Mouse (Mus musculus): ENCODE data around the gene Ugt1a1. TPM values are rescaled to one million over a fixed set of nuclear protein-coding genes. Genes with fewer than 3 reads are reported as not detected.

Gene Ugt1a1
- polyA plus RNA-seq, 1 experiment from 2014 or later: 2.4 TPM

GRCm38 (mm10) chr1:88240579-88240978 is 28.8 kb downstream of the Ugt1a1 start:
- WGBS: 74% methylated on average over 4 of the region's 4 CpGs
- no peak for ATAC-seq (ENCODE audit: low FRiP score, low TSS enrichment)
- H3K9me3 ChIP-seq (ENCODE audit: low read length): peaks cover 90% of the 10 kb centered on the region

GRCm38 (mm10) chr1:88243861-88244260 is 32.1 kb downstream of the Ugt1a1 start:
- H3K27ac ChIP-seq (ENCODE audit: low read length): no peak overlapping the region
- no peak overlapping the region for H3K9ac ChIP-seq (replicated peaks; ENCODE audit: low read length)
- WGBS: 65% methylated on average over 5 of the region's 5 CpGs
- peaks cover 93% of the 10 kb centered on the region for H3K9me3 ChIP-seq (ENCODE audit: low read length)
- H3K4me1 ChIP-seq (ENCODE audit: insufficient read depth, low read length): no peaks in the 10 kb centered on the region
- H3K4me3 ChIP-seq (ENCODE audit: low read length): no peak overlapping the region
- H3K4me2 ChIP-seq (replicated peaks; ENCODE audit: low read depth, low read length): no peak overlapping the region
- H3K27me3 ChIP-seq (ENCODE audit: insufficient read depth, low read length): no peaks in the 10 kb centered on the region
- H3K36me3 ChIP-seq (ENCODE audit: insufficient read depth, low read length): no peaks in the 10 kb centered on the region
- no peak for ATAC-seq (ENCODE audit: low FRiP score, low TSS enrichment)

More at GRCm38 (mm10) chr1:88240579-88240978, 28.8 kb downstream of the Ugt1a1 start:
- Histone ChIP-seq H3K27ac (ENCODE audit: low read length) (no peak overlapping the region), H3K27me3 (ENCODE audit: insufficient read depth, low read length) (no peaks in the 10 kb centered on the region), H3K4me3 (ENCODE audit: low read length) (no peak overlapping the region), H3K4me1 (ENCODE audit: insufficient read depth, low read length) (no peaks in the 10 kb centered on the region), H3K4me2 (replicated peaks; ENCODE audit: low read depth, low read length) (no peak overlapping the region), H3K9ac (replicated peaks; ENCODE audit: low read length) (no peak overlapping the region), H3K36me3 (ENCODE audit: insufficient read depth, low read length) (no peaks in the 10 kb centered on the region)

DNA sequence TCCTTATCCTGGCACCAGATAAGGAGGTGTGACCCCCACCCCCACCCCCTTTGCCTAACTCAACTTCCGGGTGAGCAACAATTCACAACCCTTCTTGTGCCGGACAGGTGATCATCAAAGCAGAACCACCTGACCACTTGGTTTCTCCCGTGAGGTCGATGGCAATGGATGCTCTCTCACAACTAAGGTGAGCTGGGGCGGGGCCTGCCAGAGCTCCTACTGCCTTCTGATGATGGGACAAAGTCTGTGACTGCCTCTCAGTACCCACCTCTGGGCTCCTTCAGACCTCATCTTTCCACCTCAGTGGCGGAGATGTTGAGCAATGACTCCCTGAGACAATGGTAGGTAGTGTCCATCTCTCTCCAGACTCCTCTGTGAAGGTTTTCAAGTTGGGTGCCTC is 34.1 kb downstream of the Ugt1a1 start:
- H3K27ac ChIP-seq (ENCODE audit: low read length): no peak overlapping the region
- no peak overlapping the region for H3K4me2 ChIP-seq (replicated peaks; ENCODE audit: low read depth, low read length)
- H3K9ac ChIP-seq (replicated peaks; ENCODE audit: low read length): no peak overlapping the region
- H3K27me3 ChIP-seq (ENCODE audit: insufficient read depth, low read length): no peaks in the 10 kb centered on the region
- H3K4me1 ChIP-seq (ENCODE audit: insufficient read depth, low read length): no peaks in the 10 kb centered on the region
- H3K4me3 ChIP-seq (ENCODE audit: low read length): no peak overlapping the region
- 80% methylated on average over 6 of the region's 6 CpGs for WGBS
- no peaks in the 10 kb centered on the region for H3K36me3 ChIP-seq (ENCODE audit: insufficient read depth, low read length)
- peaks cover 93% of the 10 kb centered on the region for H3K9me3 ChIP-seq (ENCODE audit: low read length)
- no peak for ATAC-seq (ENCODE audit: low FRiP score, low TSS enrichment)

DNA sequence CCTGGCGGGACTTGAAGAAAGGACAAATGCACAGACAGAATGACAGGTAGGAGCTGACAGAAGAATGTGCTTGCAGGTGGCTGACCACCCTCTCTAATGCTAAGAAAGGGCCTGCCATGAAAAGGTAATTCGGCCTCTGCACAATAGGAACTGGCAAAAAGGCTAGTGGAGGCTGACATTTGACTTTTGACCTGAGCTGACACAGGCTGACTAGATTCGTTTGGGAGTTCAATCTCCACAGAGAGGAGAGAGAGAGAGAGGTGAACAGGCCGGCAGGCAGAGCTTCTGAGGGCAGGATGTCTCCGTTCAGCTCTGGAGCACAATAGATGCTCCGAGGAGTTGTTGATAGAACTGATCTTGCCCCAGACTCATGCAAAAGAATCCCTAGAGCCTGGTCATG is 34.6 kb downstream of the Ugt1a1 start:
- no peak overlapping the region for H3K4me2 ChIP-seq (replicated peaks; ENCODE audit: low read depth, low read length)
- no peaks in the 10 kb centered on the region for H3K36me3 ChIP-seq (ENCODE audit: insufficient read depth, low read length)
- no peaks in the 10 kb centered on the region for H3K4me1 ChIP-seq (ENCODE audit: insufficient read depth, low read length)
- H3K9ac ChIP-seq (replicated peaks; ENCODE audit: low read length): no peak overlapping the region
- no peak for ATAC-seq (ENCODE audit: low FRiP score, low TSS enrichment)
- H3K27ac ChIP-seq (ENCODE audit: low read length): no peak overlapping the region
- no peaks in the 10 kb centered on the region for H3K27me3 ChIP-seq (ENCODE audit: insufficient read depth, low read length)
- 49% methylated on average over 6 of the region's 6 CpGs for WGBS
- peaks cover 91% of the 10 kb centered on the region for H3K9me3 ChIP-seq (ENCODE audit: low read length)
- no peak overlapping the region for H3K4me3 ChIP-seq (ENCODE audit: low read length)

- Histone ChIP-seq H3K4me3 (ENCODE audit: low read length) (no peak overlapping the region), H3K9me3 (ENCODE audit: low read length) (peaks cover 91% of the 10 kb centered on the region), H3K4me2 (replicated peaks; ENCODE audit: low read depth, low read length) (no peak overlapping the region), H3K9ac (replicated peaks; ENCODE audit: low read length) (no peak overlapping the region), H3K36me3 (ENCODE audit: insufficient read depth, low read length) (no peaks in the 10 kb centered on the region), H3K27me3 (ENCODE audit: insufficient read depth, low read length) (no peaks in the 10 kb centered on the region), H3K27ac (ENCODE audit: low read length) (no peak overlapping the region), H3K4me1 (ENCODE audit: insufficient read depth, low read length) (no peaks in the 10 kb centered on the region)
- ATAC-seq (ENCODE audit: low FRiP score, low TSS enrichment): no peak
- 57% methylated on average over 2 of the region's 2 CpGs for WGBS
These were observed 35.9 kb downstream of the Ugt1a1 start for GRCm38 (mm10) chr1:88247660-88248059.

DNA sequence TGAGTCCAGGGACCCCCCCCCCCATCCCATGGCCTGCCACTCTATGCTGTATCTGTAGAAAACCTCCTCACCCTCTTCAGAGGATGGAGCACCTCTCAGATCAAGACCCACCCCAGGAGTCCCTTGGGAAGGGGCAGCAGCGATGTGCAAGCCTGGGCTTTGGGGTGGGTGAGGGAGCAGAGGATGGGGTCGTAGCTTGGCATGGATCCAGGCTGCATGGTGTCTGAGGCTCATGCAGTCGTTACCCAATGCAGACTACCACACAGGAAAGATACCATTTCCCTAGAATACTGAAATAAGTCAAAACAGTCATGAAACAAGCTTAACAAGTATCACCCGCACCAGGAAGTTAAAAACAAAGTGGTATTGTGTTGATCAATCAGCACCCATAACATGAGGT is 36.9 kb downstream of the Ugt1a1 start:
- H3K9me3 ChIP-seq (ENCODE audit: low read length): peaks cover 93% of the 10 kb centered on the region
- no peaks in the 10 kb centered on the region for H3K36me3 ChIP-seq (ENCODE audit: insufficient read depth, low read length)
- no peak overlapping the region for H3K4me2 ChIP-seq (replicated peaks; ENCODE audit: low read depth, low read length)
- H3K4me3 ChIP-seq (ENCODE audit: low read length): no peak overlapping the region
- no peaks in the 10 kb centered on the region for H3K4me1 ChIP-seq (ENCODE audit: insufficient read depth, low read length)
- 69% methylated on average over 4 of the region's 4 CpGs for WGBS
- H3K27me3 ChIP-seq (ENCODE audit: insufficient read depth, low read length): no peaks in the 10 kb centered on the region
- no peak for ATAC-seq (ENCODE audit: low FRiP score, low TSS enrichment)
- no peak overlapping the region for H3K9ac ChIP-seq (replicated peaks; ENCODE audit: low read length)
- no peak overlapping the region for H3K27ac ChIP-seq (ENCODE audit: low read length)

GRCm38 (mm10) chr1:88249596-88249995 is 37.8 kb downstream of the Ugt1a1 start:
- Histone ChIP-seq H3K27ac (ENCODE audit: low read length) (no peak overlapping the region), H3K9me3 (ENCODE audit: low read length) (peaks cover 90% of the 10 kb centered on the region), H3K9ac (replicated peaks; ENCODE audit: low read length) (no peak overlapping the region), H3K36me3 (ENCODE audit: insufficient read depth, low read length) (no peaks in the 10 kb centered on the region), H3K4me2 (replicated peaks; ENCODE audit: low read depth, low read length) (no peak overlapping the region), H3K27me3 (ENCODE audit: insufficient read depth, low read length) (no peaks in the 10 kb centered on the region), H3K4me3 (ENCODE audit: low read length) (no peak overlapping the region), H3K4me1 (ENCODE audit: insufficient read depth, low read length) (no peaks in the 10 kb centered on the region)
- no peak for ATAC-seq (ENCODE audit: low FRiP score, low TSS enrichment)
- WGBS: 78% methylated on average over 7 of the region's 7 CpGs

DNA sequence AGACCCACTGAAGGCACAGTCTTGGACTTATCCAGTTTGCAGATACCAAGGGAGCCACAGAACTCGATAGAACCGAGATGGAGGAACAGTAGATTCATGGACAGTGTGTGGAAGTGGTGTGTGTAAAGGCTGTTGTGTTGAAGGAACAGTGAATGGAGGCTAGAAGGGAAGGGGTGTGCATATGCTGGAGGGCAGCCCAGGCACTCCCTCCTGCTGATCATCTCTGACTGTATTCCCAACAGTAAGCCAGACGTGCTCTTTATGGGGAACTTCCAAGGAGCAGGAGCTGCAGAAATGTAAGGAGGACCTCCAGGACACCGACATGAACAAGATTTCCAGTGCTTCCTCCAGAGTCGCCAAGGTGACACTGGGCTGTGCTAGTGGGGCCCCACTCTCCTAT is 38.3 kb downstream of the Ugt1a1 start:
- no peak overlapping the region for H3K4me2 ChIP-seq (replicated peaks; ENCODE audit: low read depth, low read length)
- ATAC-seq (ENCODE audit: low FRiP score, low TSS enrichment): no peak
- no peak overlapping the region for H3K4me3 ChIP-seq (ENCODE audit: low read length)
- no peaks in the 10 kb centered on the region for H3K4me1 ChIP-seq (ENCODE audit: insufficient read depth, low read length)
- no peak overlapping the region for H3K27ac ChIP-seq (ENCODE audit: low read length)
- peaks cover 90% of the 10 kb centered on the region for H3K9me3 ChIP-seq (ENCODE audit: low read length)
- H3K27me3 ChIP-seq (ENCODE audit: insufficient read depth, low read length): no peaks in the 10 kb centered on the region
- H3K9ac ChIP-seq (replicated peaks; ENCODE audit: low read length): no peak overlapping the region
- no peaks in the 10 kb centered on the region for H3K36me3 ChIP-seq (ENCODE audit: insufficient read depth, low read length)
- 79% methylated on average over 5 of the region's 5 CpGs for WGBS

GRCm38 (mm10) chr1:88253106-88253505 is 41.3 kb downstream of the Ugt1a1 start:
- no peak for ATAC-seq (ENCODE audit: low FRiP score, low TSS enrichment)
- Histone ChIP-seq H3K9me3 (ENCODE audit: low read length) (peaks cover 74% of the 10 kb centered on the region), H3K4me1 (ENCODE audit: insufficient read depth, low read length) (no peaks in the 10 kb centered on the region), H3K4me2 (replicated peaks; ENCODE audit: low read depth, low read length) (no peak overlapping the region), H3K4me3 (ENCODE audit: low read length) (no peak overlapping the region), H3K9ac (replicated peaks; ENCODE audit: low read length) (no peak overlapping the region), H3K27ac (ENCODE audit: low read length) (no peak overlapping the region), H3K36me3 (ENCODE audit: insufficient read depth, low read length) (no peaks in the 10 kb centered on the region), H3K27me3 (ENCODE audit: insufficient read depth, low read length) (no peaks in the 10 kb centered on the region)
- 65% methylated on average over 8 of the region's 8 CpGs for WGBS

DNA sequence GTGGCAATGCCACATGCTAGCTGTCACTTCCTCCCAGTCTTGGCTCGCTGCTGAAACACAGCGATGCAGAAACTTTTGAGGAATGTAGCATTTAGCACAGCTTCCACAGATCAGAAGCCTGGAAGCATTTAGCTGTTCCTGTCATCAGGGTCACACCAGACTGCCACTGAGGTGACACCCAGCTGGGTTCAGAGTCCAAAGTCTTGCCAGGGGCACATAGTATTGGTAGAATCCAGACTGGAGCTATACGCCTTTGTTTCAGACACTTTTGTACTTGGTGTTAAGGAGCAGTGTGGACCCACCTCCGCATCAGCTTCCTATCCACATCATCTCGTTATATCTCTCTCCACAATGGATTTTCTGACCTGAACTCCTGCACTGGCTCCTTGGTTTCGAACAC is 41.8 kb downstream of the Ugt1a1 start:
- Histone ChIP-seq H3K27ac (ENCODE audit: low read length) (no peak overlapping the region), H3K36me3 (ENCODE audit: insufficient read depth, low read length) (no peaks in the 10 kb centered on the region), H3K27me3 (ENCODE audit: insufficient read depth, low read length) (no peaks in the 10 kb centered on the region), H3K9ac (replicated peaks; ENCODE audit: low read length) (no peak overlapping the region), H3K9me3 (ENCODE audit: low read length) (peaks cover 70% of the 10 kb centered on the region), H3K4me2 (replicated peaks; ENCODE audit: low read depth, low read length) (no peak overlapping the region), H3K4me3 (ENCODE audit: low read length) (no peak overlapping the region), H3K4me1 (ENCODE audit: insufficient read depth, low read length) (no peaks in the 10 kb centered on the region)
- WGBS: 68% methylated on average over 6 of the region's 6 CpGs
- no peak for ATAC-seq (ENCODE audit: low FRiP score, low TSS enrichment)

All from kidney, embryonic 16.5 days (tissue).